Mouse (Mus musculus) adrenal gland, postnatal 4 days (tissue): Measurements from ENCODE around the gene Plekhh2. TPM values are rescaled to one million over a fixed set of nuclear protein-coding genes. Genes with fewer than 3 reads are reported as not detected.

Source experiments
- DNase-seq, 2 experiments: peaks; one replicate each; pipeline ENCODE4 v3.0.0; 2021 to 2022; ENCODE audit warnings: low spot score in 2 of 2, mixed read lengths in 2 of 2
- total RNA-seq, 2 experiments: library from RNA; stranded (reverse); gene quantifications; 2 replicates each; pipeline ENCODE4 v1.2.3; 2021

The Plekhh2 gene
- total RNA-seq, 2 experiments from 2014 or later: 12.0 to 13.7 TPM

- DNase-seq: no peak
Observed at GRCm38 (mm10) chr17:84637971-84638370, 126.3 kb downstream of the Plekhh2 start.

- no peak for DNase-seq
Observed at GRCm38 (mm10) chr17:84639796-84640378, 128.2 kb downstream of the Plekhh2 start.

- no peak for DNase-seq
Observed at GRCm38 (mm10) chr17:84641893-84642292, 130.2 kb downstream of the Plekhh2 start.

- no peak for DNase-seq
Observed at GRCm38 (mm10) chr17:84642324-84642723, 130.6 kb downstream of the Plekhh2 start.

GRCm38 (mm10) chr17:84644292-84645050, 132.8 kb downstream of the Plekhh2 start:
- no peak for DNase-seq

- DNase-seq: no peak
Observed at GRCm38 (mm10) chr17:84645119-84645518, 133.4 kb downstream of the Plekhh2 start.

- no peak for DNase-seq
Observed at GRCm38 (mm10) chr17:84645894-84646293, 134.2 kb downstream of the Plekhh2 start.

- no peak for DNase-seq
Observed at GRCm38 (mm10) chr17:84646477-84646876, 134.8 kb downstream of the Plekhh2 start.

GRCm38 (mm10) chr17:84647630-84648029, 135.9 kb downstream of the Plekhh2 start:
- no peak for DNase-seq

- DNase-seq: no peak
Observed at GRCm38 (mm10) chr17:84650302-84651017, 138.8 kb downstream of the Plekhh2 start.

GRCm38 (mm10) chr17:84653544-84653943, 141.8 kb downstream of the Plekhh2 start:
- no peak for DNase-seq

- DNase-seq: no peak
Observed at GRCm38 (mm10) chr17:84656205-84656604, 144.5 kb downstream of the Plekhh2 start.

GRCm38 (mm10) chr17:84656653-84657421, 145.1 kb downstream of the Plekhh2 start:
- no peak for DNase-seq

GRCm38 (mm10) chr17:84657422-84657732, 145.7 kb downstream of the Plekhh2 start:
- DNase-seq: no peak

GRCm38 (mm10) chr17:84657782-84658181, 146.1 kb downstream of the Plekhh2 start:
- DNase-seq: no peak

- no peak for DNase-seq
Observed at GRCm38 (mm10) chr17:84658195-84658594, 146.5 kb downstream of the Plekhh2 start.

- DNase-seq: no peak
Observed at GRCm38 (mm10) chr17:84658951-84659350, 147.3 kb downstream of the Plekhh2 start.

GRCm38 (mm10) chr17:84665053-84665452, 153.4 kb downstream of the Plekhh2 start:
- DNase-seq: no peak

GRCm38 (mm10) chr17:84665691-84666090, 154.0 kb downstream of the Plekhh2 start:
- no peak for DNase-seq

- no peak for DNase-seq
Observed at GRCm38 (mm10) chr17:84667848-84668247, 156.2 kb downstream of the Plekhh2 start.
